Mouse (Mus musculus) embryonic facial prominence, embryonic 13.5 days (tissue): ENCODE measurements around the gene Cotl1. TPM values are rescaled to one million over a fixed set of nuclear protein-coding genes. Genes with fewer than 3 reads are reported as not detected.
A peak's percentile ranks its signal among the peaks of the same experiment; 100 is the strongest.

ENCODE experiments used
- ATAC-seq: fragments of 200-750 bp; cut with Nextera tagmentation; 2 replicates; pipeline ENCODE4 v1.8.0; 2017; ENCODE audit warnings: low read depth; ENCODE audit not compliant: insufficient number of reproducible peaks, insufficient read depth, low FRiP score, low TSS enrichment
- H3K27ac ChIP-seq: fragments of 300-500 bp; sonication (generic); 2 replicates; pipeline ENCODE4 v1.5.1; 2015; ENCODE audit warnings: moderate library complexity, mild to moderate bottlenecking, inconsistent platforms
- H3K27me3 ChIP-seq: fragments of 300-500 bp; sonication (generic); 2 replicates; pipeline ENCODE4 v1.6.1; 2015; ENCODE audit warnings: mild to moderate bottlenecking, inconsistent platforms
- H3K36me3 ChIP-seq: fragments of 300-500 bp; sonication (generic); 2 replicates; pipeline ENCODE4 v1.6.1; 2015; ENCODE audit warnings: mild to moderate bottlenecking, inconsistent platforms
- H3K4me1 ChIP-seq: fragments of 300-500 bp; sonication (generic); 2 replicates; pipeline ENCODE4 v1.6.1; 2015; ENCODE audit warnings: inconsistent platforms
- H3K4me2 ChIP-seq: fragments of 300-500 bp; sonication (generic); 2 replicates; pipeline ENCODE4 v1.6.1; 2015; ENCODE audit warnings: moderate library complexity, mild to moderate bottlenecking, inconsistent platforms
- H3K4me3 ChIP-seq: fragments of 300-500 bp; sonication (generic); 2 replicates; pipeline ENCODE4 v1.5.1; 2015; ENCODE audit warnings: mild to moderate bottlenecking, inconsistent platforms
- H3K9ac ChIP-seq: fragments of 300-500 bp; sonication (generic); 2 replicates; pipeline ENCODE4 v1.6.1; 2015; ENCODE audit warnings: mild to moderate bottlenecking, inconsistent platforms
- H3K9me3 ChIP-seq: fragments of 300-500 bp; sonication (generic); 2 replicates; pipeline ENCODE4 v1.6.1; 2016; ENCODE audit warnings: inconsistent platforms
- WGBS: fragments of 180-500 bp; shearing (Covaris S2); methylation state at CpG from one replicate; pipeline ENCODE4 v1.1.7; 2015; ENCODE audit warnings: mixed read lengths; 5-methylcytosine and 5-hydroxymethylcytosine counted together
- polyA plus RNA-seq: library from polyadenylated mRNA; unstranded; fragments of >200 nt; fragmentation: Nextera tagmentation; extraction: Ambion mirVana; gene quantifications from 2 replicates; pipeline ENCODE4 v1.2.1, GENCODE M21; 2015

Cotl1 gene
- polyA plus RNA-seq, 1 experiment from 2014 or later, result 71.3 TPM

DNA sequence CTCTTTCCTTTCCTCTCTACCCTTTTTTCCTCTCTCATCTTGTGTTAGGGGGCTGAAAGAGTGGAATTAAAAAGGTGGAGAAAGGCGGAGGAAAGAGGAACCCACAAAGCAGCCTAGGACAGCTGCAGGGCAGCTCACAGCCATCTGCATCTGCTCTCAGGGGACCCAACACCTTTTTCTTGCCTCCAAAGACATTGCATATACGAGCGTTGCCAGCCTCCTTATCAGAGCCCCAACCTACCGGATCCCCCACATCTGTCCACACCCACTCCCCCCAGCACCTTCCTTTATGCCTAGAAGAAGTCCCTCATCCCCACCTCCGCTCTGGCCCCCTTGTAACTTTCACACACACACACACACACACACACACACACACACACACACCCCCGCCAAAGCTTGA is 56.8 kb downstream of the Cotl1 start:
- Histone ChIP-seq H3K9me3 (no peaks in the 10 kb centered on the region), H3K4me3 (no peak overlapping the region), H3K27ac (no peak overlapping the region), H3K36me3 (no peaks in the 10 kb centered on the region), H3K4me2 (no peak overlapping the region), H3K9ac (no peak overlapping the region), H3K27me3 (no peaks in the 10 kb centered on the region), H3K4me1 (peaks cover 8% of the 10 kb centered on the region)
- WGBS, result 64% methylated on average over 6 of the region's 6 CpGs
- no peak for ATAC-seq

DNA sequence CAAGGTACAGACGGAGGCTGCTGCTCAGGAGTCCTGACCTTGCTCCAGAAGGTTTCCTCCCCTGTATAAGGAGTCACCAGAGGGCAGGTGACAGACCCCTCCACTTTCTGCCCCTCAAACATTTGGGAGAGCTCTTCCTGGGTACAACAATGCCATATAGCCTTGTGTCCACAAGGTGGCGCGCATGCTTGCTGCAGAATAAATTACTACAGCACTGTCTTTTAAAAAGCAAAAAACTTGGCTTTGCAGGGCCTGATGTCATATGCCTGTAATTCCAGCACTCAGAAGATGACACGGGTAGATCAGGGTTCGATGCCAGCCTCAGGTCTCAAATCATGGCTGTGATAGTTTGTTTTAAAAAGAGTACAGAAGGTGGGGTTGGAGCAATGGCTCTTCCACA is 57.6 kb downstream of the Cotl1 start:
- Histone ChIP-seq H3K36me3 (no peaks in the 10 kb centered on the region), H3K27ac (no peak overlapping the region), H3K4me3 (no peak overlapping the region), H3K9me3 (no peaks in the 10 kb centered on the region), H3K9ac (no peak overlapping the region), H3K4me1 (peaks cover 12% of the 10 kb centered on the region), H3K27me3 (no peaks in the 10 kb centered on the region), H3K4me2 (no peak overlapping the region)
- ATAC-seq, result no peak
- 8% methylated on average over 5 of the region's 5 CpGs for WGBS

DNA sequence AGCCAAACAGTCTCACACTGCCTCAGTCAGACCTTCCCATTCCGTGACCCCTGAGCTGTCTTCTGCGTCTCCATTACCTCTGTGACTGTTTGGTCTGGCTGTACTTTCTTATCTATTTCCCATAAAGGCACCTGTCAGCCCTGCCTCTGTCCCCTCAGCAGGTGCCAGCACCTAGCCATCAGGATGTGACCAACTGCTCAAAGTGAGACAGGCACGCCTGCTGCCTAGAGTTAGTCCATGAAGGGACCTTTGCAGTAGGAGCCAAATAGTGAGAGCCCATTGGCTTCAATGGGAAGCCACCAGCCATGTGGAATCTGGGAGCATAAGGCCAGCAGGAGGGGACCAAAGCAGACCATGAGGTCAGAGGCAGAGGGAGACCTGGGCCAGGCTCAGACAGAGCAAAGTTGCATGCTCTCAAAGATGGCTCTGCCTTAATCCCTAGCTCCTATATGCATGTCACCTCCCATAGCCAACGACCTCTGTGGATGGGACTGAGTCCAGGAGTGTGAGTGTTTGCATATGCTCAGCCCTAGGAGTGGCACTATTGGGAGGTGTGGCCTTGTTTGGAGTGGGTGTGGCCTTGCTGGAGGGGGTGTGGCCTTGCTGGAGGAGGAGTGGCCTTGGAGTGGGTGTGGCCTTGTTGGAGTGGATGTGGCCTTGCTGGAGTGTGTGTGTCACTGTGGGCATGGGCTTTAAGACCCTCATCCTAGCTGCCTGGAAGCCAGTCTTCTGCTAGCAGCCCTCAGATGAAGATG is 59.1 kb downstream of the Cotl1 start:
- Histone ChIP-seq H3K4me1 (peaks cover 21% of the 10 kb centered on the region), H3K9me3 (no peaks in the 10 kb centered on the region), H3K4me3 (no peak overlapping the region), H3K27ac (no peak overlapping the region), H3K4me2 (no peak overlapping the region), H3K9ac (no peak overlapping the region), H3K27me3 (no peaks in the 10 kb centered on the region), H3K36me3 (no peaks in the 10 kb centered on the region)
- WGBS, result 65% methylated on average over 4 of the region's 4 CpGs
- ATAC-seq, result no peak

DNA sequence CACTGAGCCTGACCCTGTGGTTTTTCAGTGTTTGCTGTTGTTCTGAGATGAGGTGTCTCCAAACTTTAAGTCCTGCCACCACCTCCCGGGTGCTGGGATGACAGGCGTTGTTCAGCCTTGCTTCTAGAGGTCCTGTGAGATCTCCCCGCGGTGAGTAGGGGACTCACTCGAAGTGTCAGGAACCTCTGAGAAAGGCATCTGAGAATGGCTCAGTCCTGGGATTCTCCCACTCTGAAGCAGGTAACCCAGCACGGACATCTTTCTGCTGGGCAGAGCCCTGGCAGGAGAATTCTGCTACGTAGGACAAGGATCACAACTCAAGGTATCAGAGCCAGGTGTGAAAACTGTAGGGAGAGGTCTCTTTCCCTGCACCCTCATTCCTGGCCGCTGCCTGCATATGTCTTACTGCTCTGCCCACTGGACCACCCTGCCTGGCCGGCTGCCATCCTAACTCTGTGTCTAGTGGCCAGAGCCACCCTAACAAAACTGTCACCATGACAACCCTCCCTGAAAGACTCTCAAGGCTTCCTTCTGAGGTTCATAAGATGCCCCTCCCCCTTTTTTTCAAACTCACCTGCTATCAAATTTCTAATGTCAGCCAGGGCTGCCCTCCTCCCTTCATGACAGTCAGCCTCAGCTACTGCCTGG is 59.8 kb downstream of the Cotl1 start:
- 76% methylated on average over 9 of the region's 9 CpGs for WGBS
- Histone ChIP-seq H3K9ac (no peak overlapping the region), H3K36me3 (no peaks in the 10 kb centered on the region), H3K4me1 (peaks cover 19% of the 10 kb centered on the region), H3K27me3 (no peaks in the 10 kb centered on the region), H3K4me3 (no peak overlapping the region), H3K4me2 (no peak overlapping the region), H3K9me3 (no peaks in the 10 kb centered on the region), H3K27ac (no peak overlapping the region)
- ATAC-seq, result no peak

- no peaks in the 10 kb centered on the region for H3K27me3 ChIP-seq
- WGBS, result 23% methylated on average over 14 of the region's 14 CpGs
- H3K4me1 ChIP-seq, result peaks cover 19% of the 10 kb centered on the region
- peak overlapping the region; percentile 76; the same call in 1 of the 2 replicates for H3K27ac ChIP-seq
- H3K9me3 ChIP-seq, result no peaks in the 10 kb centered on the region
- peak overlapping the region; percentile 92 for H3K4me2 ChIP-seq
- H3K36me3 ChIP-seq, result no peaks in the 10 kb centered on the region
- H3K9ac ChIP-seq, result no peak overlapping the region
- H3K4me3 ChIP-seq, result peak overlapping the region; percentile 58; the same call in 1 of the 2 replicates
- no peak for ATAC-seq
Measured at GRCm38 (mm10) chr8:119779013-119779737, 61.2 kb downstream of the Cotl1 start.

DNA sequence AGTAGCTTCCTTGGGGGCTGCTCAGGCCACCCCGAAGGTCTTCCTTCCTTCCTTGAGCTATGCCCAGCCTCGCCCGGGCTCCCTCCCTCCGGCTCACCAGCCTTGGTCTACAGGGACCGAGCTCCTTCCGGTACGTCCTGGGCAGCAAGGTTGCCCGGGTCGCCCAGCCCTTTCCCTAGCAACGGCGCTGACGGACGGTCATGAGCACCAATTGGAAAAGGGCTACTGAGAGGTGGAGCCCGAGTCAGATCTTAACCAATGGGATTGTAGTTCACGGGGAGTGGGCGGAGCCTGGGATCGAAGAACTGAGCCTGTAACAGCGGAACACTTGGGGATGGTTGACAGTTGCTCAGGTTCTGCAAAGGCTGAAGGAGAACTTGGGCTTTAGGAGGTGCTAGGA is 62.1 kb downstream of the Cotl1 start, which contains the start of gene Tldc1:
Gene Tldc1, minus strand, starts transcription at position 154 of the 400 bp plus-strand sequence.
- Histone ChIP-seq H3K36me3 (no peaks in the 10 kb centered on the region), H3K4me3 (peak within 1 kb of the TSS; percentile 58), H3K27me3 (no peaks in the 10 kb centered on the region), H3K4me2 (peak within 1 kb of the TSS; percentile 92), H3K27ac (peak within 1 kb of the TSS; percentile 76), H3K9me3 (no peaks in the 10 kb centered on the region), H3K9ac (peak within 1 kb of the TSS; percentile 76), H3K4me1 (peaks cover 19% of the 10 kb centered on the region)
- under 1% methylated on average over 18 of the region's 18 CpGs for WGBS
- ATAC-seq, result peak; percentile 96

GRCm38 (mm10) chr8:119777765-119778164 is 62.6 kb downstream of the Cotl1 start:
- peak overlapping the region; percentile 58 for H3K4me3 ChIP-seq
- 0 out of 2 replicates have a peak, but pooled peaks have one; percentile 8 for ATAC-seq
- peaks cover 19% of the 10 kb centered on the region for H3K4me1 ChIP-seq
- H3K27ac ChIP-seq, result peak overlapping the region; percentile 69
- peak overlapping the region; percentile 76 for H3K9ac ChIP-seq
- H3K27me3 ChIP-seq, result no peaks in the 10 kb centered on the region
- WGBS, result 9% methylated on average over 7 of the region's 7 CpGs
- 0 out of 2 replicates have a peak, but pooled peaks cover 3% of the 10 kb centered on the region for H3K36me3 ChIP-seq
- H3K4me2 ChIP-seq, result peak overlapping the region; percentile 92
- no peaks in the 10 kb centered on the region for H3K9me3 ChIP-seq

DNA sequence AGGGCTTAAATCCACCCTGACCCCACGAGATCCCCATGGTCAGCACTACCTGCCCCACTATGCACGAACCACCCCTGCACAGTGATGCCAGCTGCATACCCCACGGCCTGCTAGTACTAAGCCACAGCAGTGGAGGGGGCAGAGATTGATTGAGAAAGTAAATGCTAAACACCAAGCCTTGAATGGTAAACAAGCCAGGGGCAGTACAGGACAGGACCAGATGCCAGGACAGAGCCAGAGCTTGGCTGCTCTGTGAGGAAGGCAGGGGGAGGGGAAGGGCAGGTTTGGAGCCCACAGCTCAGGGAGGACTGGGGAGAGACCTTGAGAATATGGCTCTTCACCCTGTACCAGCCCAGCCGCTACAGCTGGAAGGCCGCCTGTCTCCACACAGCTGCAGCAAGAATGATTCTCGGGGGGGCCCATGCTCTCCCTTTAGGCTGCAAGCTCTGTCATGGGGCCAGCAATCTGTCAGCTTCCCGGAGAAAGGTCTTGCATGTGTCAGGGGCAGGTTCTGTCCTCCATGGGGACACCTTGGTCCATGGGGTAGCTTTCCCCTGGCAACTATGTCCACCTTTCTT is 63.6 kb downstream of the Cotl1 start:
- WGBS, result 85% methylated on average over 7 of the region's 7 CpGs
- Histone ChIP-seq H3K9me3 (no peaks in the 10 kb centered on the region), H3K36me3 (peaks cover 11% of the 10 kb centered on the region), H3K4me3 (no peak overlapping the region), H3K27me3 (no peaks in the 10 kb centered on the region), H3K27ac (no peak overlapping the region), H3K9ac (no peak overlapping the region), H3K4me2 (no peak overlapping the region), H3K4me1 (peaks cover 19% of the 10 kb centered on the region)
- no peak for ATAC-seq

DNA sequence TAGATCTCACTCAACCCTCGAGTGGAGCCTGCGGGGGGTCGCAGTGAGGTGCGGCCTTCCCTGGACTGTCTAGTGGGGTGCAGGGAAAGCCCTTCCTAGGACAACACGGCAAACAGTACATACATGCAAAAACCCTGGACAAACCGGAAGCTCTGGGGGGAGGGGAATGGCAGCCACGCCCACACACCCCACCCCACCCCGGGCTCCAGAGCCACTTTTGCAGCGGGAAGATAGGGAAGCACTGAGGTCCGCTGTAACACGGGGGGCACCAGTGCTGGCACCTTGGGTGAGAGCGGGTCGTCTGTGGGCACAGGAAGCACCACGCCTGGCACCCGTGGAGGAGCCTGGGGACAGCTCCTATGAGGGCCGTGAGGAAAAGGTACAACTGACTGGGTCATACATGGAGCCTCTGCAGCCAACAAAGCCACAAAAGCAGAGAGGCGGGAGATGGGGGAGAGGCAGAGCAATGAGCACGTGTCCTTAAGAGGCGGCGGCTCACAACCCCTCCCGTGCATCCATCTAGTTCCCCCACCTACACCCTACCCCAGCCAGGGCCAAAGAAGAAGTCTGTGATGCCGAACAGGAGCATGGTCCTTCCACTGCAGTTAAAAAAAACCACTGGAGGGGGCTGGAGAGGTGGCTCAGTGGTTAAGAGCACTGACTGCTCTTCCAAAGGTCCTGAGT is 74.4 kb downstream of the Cotl1 start:
- Histone ChIP-seq H3K9ac (no peak overlapping the region), H3K4me3 (no peak overlapping the region), H3K4me2 (no peak overlapping the region), H3K9me3 (no peaks in the 10 kb centered on the region), H3K27ac (no peak overlapping the region), H3K36me3 (peaks cover 44% of the 10 kb centered on the region), H3K4me1 (no peaks in the 10 kb centered on the region), H3K27me3 (no peaks in the 10 kb centered on the region)
- 77% methylated on average over 22 of the region's 22 CpGs for WGBS
- ATAC-seq, result no peak

- H3K27ac ChIP-seq, result no peak overlapping the region
- 89% methylated on average over 10 of the region's 10 CpGs for WGBS
- H3K9me3 ChIP-seq, result no peaks in the 10 kb centered on the region
- H3K4me2 ChIP-seq, result no peak overlapping the region
- no peaks in the 10 kb centered on the region for H3K27me3 ChIP-seq
- no peak for ATAC-seq
- peaks cover 48% of the 10 kb centered on the region for H3K36me3 ChIP-seq
- no peak overlapping the region for H3K4me3 ChIP-seq
- H3K9ac ChIP-seq, result no peak overlapping the region
- no peaks in the 10 kb centered on the region for H3K4me1 ChIP-seq
Measured at GRCm38 (mm10) chr8:119765311-119765710, 75.0 kb downstream of the Cotl1 start.
